Mouse (Mus musculus): Measurements from ENCODE around the gene 9230112D13Rik.

- TF ChIP-seq POLR2A (IDR thresholded peaks at IDR 0.05; ENCODE audit: borderline replicate concordance, insufficient read depth, low read length) (no peak), CTCF (IDR thresholded peaks at IDR 0.05; ENCODE audit: borderline replicate concordance, insufficient read depth, low read depth, low read length) (no peak)
Measured at GRCm38 (mm10) chr14:34504377-34504776, 18.2 kb downstream of the 9230112D13Rik start.

Measured in cerebellum, adult 2 months (tissue).